Mouse (Mus musculus): ENCODE measurements around the gene Slc9a1. TPM values are rescaled to one million over a fixed set of nuclear protein-coding genes. Genes with fewer than 3 reads are reported as not detected.

Gene Slc9a1
- polyA plus RNA-seq, 1 experiment, result 49.5 TPM

DNA sequence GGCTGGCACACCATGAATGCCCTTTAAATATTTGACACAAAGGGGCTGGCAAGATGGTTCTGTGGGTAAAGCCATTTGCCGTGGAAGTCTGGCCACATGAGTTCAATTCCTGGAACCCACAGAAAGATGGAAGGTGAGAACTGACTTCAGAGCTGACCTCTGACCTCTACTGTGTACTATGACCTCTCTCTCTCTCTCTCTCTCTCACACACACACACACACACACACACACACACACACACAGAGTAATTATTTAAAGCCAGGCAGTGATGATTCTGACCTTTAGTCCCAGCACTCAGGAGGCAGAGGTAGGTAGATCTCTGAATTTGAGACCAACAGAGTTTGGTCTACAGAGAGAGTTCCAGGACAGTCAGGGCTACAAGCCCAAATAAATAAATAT lies 90.5 kb downstream of the Slc9a1 start:
- no peak overlapping the region for H3K4me3 ChIP-seq (replicated peaks; ENCODE audit: insufficient read depth, low read depth, low read length)
- H3K4me1 ChIP-seq (ENCODE audit: control insufficient read depth, insufficient read depth, low read length), result no peaks in the 10 kb centered on the region
- H3K27me3 ChIP-seq (ENCODE audit: control insufficient read depth, insufficient read depth, low read length), result no peaks in the 10 kb centered on the region
- WGBS, result 81% methylated on average over 1 of the region's 1 CpGs
- no peak overlapping the region for H3K27ac ChIP-seq (ENCODE audit: insufficient read depth, low read length)
- TF ChIP-seq POLR2A (IDR thresholded peaks at IDR 0.05; ENCODE audit: borderline replicate concordance, insufficient read depth, low read length) (no peak), CTCF (IDR thresholded peaks at IDR 0.05; ENCODE audit: borderline replicate concordance, insufficient read depth, low read depth, low read length) (no peak)
- no peak for DNase-seq

DNA sequence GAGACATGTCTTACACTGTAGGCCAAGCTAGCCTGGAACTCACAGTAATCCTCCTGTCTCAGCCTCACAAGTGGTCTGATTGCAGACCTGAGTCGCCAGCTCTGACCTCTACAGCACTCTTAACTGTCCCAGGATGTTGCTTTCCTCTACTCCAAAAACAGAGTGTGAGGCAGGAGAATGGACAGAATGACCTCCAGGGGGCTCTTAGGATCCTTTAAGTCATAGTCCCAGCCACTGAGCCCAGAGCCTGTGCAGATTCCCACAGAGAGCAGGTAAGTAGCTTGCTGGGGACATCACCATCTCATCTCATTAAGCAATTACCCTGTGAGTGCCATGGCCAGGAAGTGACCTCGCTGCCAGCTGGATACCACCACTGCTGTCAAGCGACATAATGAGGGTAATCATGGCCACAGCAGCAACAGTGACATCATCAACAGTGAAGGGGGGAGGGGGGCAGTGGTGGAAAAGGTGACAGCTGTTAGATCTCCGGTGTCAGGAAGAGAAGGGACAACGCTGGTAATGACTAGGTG lies 91.4 kb downstream of the Slc9a1 start:
- Histone ChIP-seq H3K27ac (ENCODE audit: insufficient read depth, low read length) (no peak overlapping the region), H3K4me3 (replicated peaks; ENCODE audit: insufficient read depth, low read depth, low read length) (no peak overlapping the region), H3K4me1 (ENCODE audit: control insufficient read depth, insufficient read depth, low read length) (no peaks in the 10 kb centered on the region), H3K27me3 (ENCODE audit: control insufficient read depth, insufficient read depth, low read length) (no peaks in the 10 kb centered on the region)
- no peak for DNase-seq
- TF ChIP-seq CTCF (IDR thresholded peaks at IDR 0.05; ENCODE audit: borderline replicate concordance, insufficient read depth, low read depth, low read length) (no peak), POLR2A (IDR thresholded peaks at IDR 0.05; ENCODE audit: borderline replicate concordance, insufficient read depth, low read length) (no peak)
- WGBS, result 52% methylated on average over 5 of the region's 5 CpGs

DNA sequence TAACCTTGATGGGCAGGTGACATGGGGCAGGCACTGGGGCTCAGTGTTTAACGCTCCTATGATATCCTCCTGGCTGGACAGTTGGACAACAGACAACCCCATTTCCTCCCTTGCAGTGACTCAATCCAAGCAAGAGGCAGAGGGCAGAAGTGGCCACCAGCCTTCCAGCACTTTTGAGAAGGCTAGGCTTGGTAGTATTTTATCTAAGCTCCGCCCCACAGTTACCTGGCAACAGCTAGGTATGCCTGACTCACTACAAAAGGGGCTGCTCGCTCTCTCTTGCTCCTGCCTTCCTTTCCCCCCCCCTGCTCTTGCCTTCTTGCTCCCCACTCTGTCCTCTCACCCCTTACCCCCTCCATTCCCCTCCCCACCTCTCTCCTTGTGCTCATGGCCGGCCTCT lies 91.9 kb downstream of the Slc9a1 start:
- Histone ChIP-seq H3K27ac (ENCODE audit: insufficient read depth, low read length) (no peak overlapping the region), H3K4me1 (ENCODE audit: control insufficient read depth, insufficient read depth, low read length) (no peaks in the 10 kb centered on the region), H3K4me3 (replicated peaks; ENCODE audit: insufficient read depth, low read depth, low read length) (no peak overlapping the region), H3K27me3 (ENCODE audit: control insufficient read depth, insufficient read depth, low read length) (no peaks in the 10 kb centered on the region)
- 70% methylated on average over 4 of the region's 4 CpGs for WGBS
- no peak for TF ChIP-seq POLR2A (IDR thresholded peaks at IDR 0.05; ENCODE audit: borderline replicate concordance, insufficient read depth, low read length)
- no peak for TF ChIP-seq CTCF (IDR thresholded peaks at IDR 0.05; ENCODE audit: borderline replicate concordance, insufficient read depth, low read depth, low read length)
- DNase-seq, result no peak

DNA sequence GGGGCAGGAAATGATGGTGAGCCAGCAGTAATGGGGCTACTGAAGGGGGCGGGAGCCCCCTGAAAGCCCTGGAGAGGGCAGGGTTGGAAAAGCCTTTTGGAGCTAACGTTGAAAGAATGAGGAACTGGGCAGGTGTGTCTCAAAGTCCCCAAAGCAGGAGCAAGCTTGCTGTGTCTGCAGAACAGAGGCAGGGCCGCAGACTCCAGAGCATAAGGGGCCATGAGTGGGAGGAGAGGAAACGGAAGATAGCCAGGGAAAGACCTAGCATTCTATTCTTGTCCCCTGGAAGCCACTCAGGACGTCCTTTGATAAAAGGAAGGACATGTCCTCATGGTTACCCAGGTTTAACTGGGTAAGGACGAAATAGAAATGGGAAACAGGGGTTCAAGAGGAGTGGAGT lies 93.7 kb downstream of the Slc9a1 start:
- TF ChIP-seq POLR2A (IDR thresholded peaks at IDR 0.05; ENCODE audit: borderline replicate concordance, insufficient read depth, low read length) (no peak), CTCF (IDR thresholded peaks at IDR 0.05; ENCODE audit: borderline replicate concordance, insufficient read depth, low read depth, low read length) (no peak)
- H3K27ac ChIP-seq (ENCODE audit: insufficient read depth, low read length), result no peak overlapping the region
- H3K4me1 ChIP-seq (ENCODE audit: control insufficient read depth, insufficient read depth, low read length), result no peaks in the 10 kb centered on the region
- no peak for DNase-seq
- no peak overlapping the region for H3K4me3 ChIP-seq (replicated peaks; ENCODE audit: insufficient read depth, low read depth, low read length)
- 68% methylated on average over 6 of the region's 6 CpGs for WGBS
- H3K27me3 ChIP-seq (ENCODE audit: control insufficient read depth, insufficient read depth, low read length), result no peaks in the 10 kb centered on the region

DNA sequence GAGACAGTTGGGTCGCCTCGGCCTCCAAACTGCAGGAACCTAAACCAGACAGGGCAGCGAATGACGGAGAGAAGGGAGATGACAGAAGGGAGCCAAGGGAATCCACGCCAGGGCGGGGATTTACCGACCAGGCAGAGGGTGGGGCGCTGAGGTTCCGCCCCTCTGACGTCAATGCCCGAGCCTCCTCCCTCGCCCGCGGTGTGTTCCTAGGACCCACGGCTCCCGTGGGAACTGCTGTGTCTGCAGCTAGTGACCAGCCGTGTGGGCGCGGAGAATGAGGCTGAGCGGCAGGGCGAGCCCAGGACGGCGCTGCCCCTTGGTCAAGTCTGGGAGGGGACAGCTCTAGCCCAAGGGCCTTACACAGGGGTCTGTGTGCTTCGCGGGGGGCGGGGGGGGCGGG lies 98.6 kb downstream of the Slc9a1 start:
- Histone ChIP-seq H3K27me3 (ENCODE audit: control insufficient read depth, insufficient read depth, low read length) (no peaks in the 10 kb centered on the region), H3K4me3 (replicated peaks; ENCODE audit: insufficient read depth, low read depth, low read length) (peak overlapping the region; percentile 69), H3K27ac (ENCODE audit: insufficient read depth, low read length) (no peak overlapping the region), H3K4me1 (ENCODE audit: control insufficient read depth, insufficient read depth, low read length) (no peaks in the 10 kb centered on the region)
- peak; percentile 85 to 86 for DNase-seq
- 1% methylated on average over 27 of the region's 27 CpGs for WGBS
- TF ChIP-seq CTCF (IDR thresholded peaks at IDR 0.05; ENCODE audit: borderline replicate concordance, insufficient read depth, low read depth, low read length) (no peak), POLR2A (IDR thresholded peaks at IDR 0.05; ENCODE audit: borderline replicate concordance, insufficient read depth, low read length) (peak; percentile 28; the same call in 1 of the 2 replicates)

DNA sequence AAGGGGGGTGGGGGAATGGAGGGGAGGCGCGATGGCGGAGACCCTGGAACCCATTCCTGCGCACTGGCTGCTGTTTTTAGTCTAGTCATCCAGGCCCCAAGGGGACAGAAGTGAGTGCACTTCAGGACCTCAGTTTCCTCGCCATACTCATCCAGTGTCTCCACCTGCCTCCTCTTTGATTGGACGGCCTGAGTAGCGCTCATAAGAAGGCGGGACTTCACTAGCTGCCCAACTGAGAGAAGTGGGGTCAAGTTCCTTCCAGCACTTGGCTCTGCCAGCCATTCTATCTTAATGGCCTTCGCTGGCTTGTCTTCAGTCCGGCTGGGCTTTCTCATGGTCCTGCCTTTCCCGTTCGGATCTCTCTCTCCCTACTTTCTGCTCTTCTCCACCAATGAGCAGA lies 99.6 kb downstream of the Slc9a1 start:
- TF ChIP-seq CTCF (IDR thresholded peaks at IDR 0.05; ENCODE audit: borderline replicate concordance, insufficient read depth, low read depth, low read length) (no peak), POLR2A (IDR thresholded peaks at IDR 0.05; ENCODE audit: borderline replicate concordance, insufficient read depth, low read length) (no peak)
- Histone ChIP-seq H3K27ac (ENCODE audit: insufficient read depth, low read length) (no peak overlapping the region), H3K27me3 (ENCODE audit: control insufficient read depth, insufficient read depth, low read length) (no peaks in the 10 kb centered on the region), H3K4me3 (replicated peaks; ENCODE audit: insufficient read depth, low read depth, low read length) (no peak overlapping the region), H3K4me1 (ENCODE audit: control insufficient read depth, insufficient read depth, low read length) (no peaks in the 10 kb centered on the region)
- no peak for DNase-seq
- WGBS, result 28% methylated on average over 12 of the region's 12 CpGs

DNA sequence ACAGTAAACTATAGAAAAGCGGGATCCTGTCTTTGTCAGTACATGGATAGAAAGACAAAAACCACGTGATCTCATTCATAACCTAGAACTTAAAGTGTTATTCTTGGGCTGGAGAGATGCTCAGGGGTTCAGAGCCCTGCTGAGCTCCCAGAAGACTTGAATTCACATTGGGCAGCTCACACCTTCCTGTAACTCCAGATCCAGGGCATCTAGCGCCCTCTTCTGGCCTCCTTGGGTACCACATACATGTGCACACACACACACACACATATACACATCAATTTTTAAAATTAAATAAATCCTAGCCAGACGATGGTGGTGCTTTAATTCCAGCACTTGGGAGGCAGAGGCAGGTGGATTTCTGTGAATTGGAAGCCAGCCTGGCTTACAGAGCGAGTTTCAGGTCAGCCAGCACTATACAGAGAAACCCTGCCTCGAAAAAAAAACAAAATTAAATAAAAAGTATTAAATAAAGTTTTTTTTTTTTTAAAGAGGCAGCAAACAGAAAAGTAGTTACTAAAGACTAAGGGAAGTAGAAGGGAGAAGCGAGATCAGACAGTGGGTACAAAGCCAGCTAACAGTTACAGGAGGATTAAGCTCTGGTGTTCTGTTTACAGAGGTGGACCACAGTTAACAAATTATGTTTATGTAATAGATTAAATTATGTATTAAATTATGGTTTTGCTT lies 101.8 kb downstream of the Slc9a1 start:
- TF ChIP-seq CTCF (IDR thresholded peaks at IDR 0.05; ENCODE audit: borderline replicate concordance, insufficient read depth, low read depth, low read length) (no peak), POLR2A (IDR thresholded peaks at IDR 0.05; ENCODE audit: borderline replicate concordance, insufficient read depth, low read length) (no peak)
- no peak for DNase-seq
- no peaks in the 10 kb centered on the region for H3K27me3 ChIP-seq (ENCODE audit: control insufficient read depth, insufficient read depth, low read length)
- no peak overlapping the region for H3K27ac ChIP-seq (ENCODE audit: insufficient read depth, low read length)
- H3K4me1 ChIP-seq (ENCODE audit: control insufficient read depth, insufficient read depth, low read length), result no peaks in the 10 kb centered on the region
- 80% methylated on average over 7 of the region's 7 CpGs for WGBS
- no peak overlapping the region for H3K4me3 ChIP-seq (replicated peaks; ENCODE audit: insufficient read depth, low read depth, low read length)

Other genes starting within 250 kb of the Slc9a1 start
- gene Wasf2, start 239.2 kb upstream of the Slc9a1 start, polyA plus RNA-seq (2012; rRNA removed), result 15.0 and 16.3 TPM in 2 replicates
- gene Cd164l2, start 157.6 kb upstream of the Slc9a1 start, polyA plus RNA-seq (2012; rRNA removed), result 7.4 and 10.9 TPM in 2 replicates
- 10.1 and 10.9 TPM in 2 replicates for gene Gpr3, start 157.2 kb upstream of the Slc9a1 start, polyA plus RNA-seq (2012; rRNA removed)
- gene Map3k6, start 128.9 kb upstream of the Slc9a1 start, polyA plus RNA-seq (2012; rRNA removed), result 4.0 and 4.7 TPM in 2 replicates
- gene Sytl1, start 106.6 kb upstream of the Slc9a1 start, polyA plus RNA-seq (2012; rRNA removed), result 0.59 and 0.60 TPM in 2 replicates
- 152 and 153 TPM in 2 replicates for gene Tmem222, start 91.9 kb upstream of the Slc9a1 start, polyA plus RNA-seq (2012; rRNA removed)
- gene Wdtc1, start 16.2 kb upstream of the Slc9a1 start, polyA plus RNA-seq (2012; rRNA removed), result 46.3 and 46.6 TPM in 2 replicates
- 0.21 and 0.26 TPM in 2 replicates for gene Tent5b, start 110.4 kb downstream of the Slc9a1 start, polyA plus RNA-seq (2012; rRNA removed)
- gene Trnp1, start 128.8 kb downstream of the Slc9a1 start, polyA plus RNA-seq (2012; rRNA removed), result 153 and 162 TPM in 2 replicates
- 0.10 TPM in 1 of 2 replicates, not detected in the other for gene Kdf1, start 149.3 kb downstream of the Slc9a1 start, polyA plus RNA-seq (2012; rRNA removed)
- gene Nudc, start 176.3 kb downstream of the Slc9a1 start, polyA plus RNA-seq (2012; rRNA removed), result 197 and 231 TPM in 2 replicates
- 2.1 and 2.6 TPM in 2 replicates for gene Nr0b2, start 183.7 kb downstream of the Slc9a1 start, polyA plus RNA-seq (2012; rRNA removed)
- 9.4 and 10.2 TPM in 2 replicates for gene Gpatch3, start 205.0 kb downstream of the Slc9a1 start, polyA plus RNA-seq (2012; rRNA removed)
- 23.6 and 23.9 TPM in 2 replicates for gene Gpn2, start 214.7 kb downstream of the Slc9a1 start, polyA plus RNA-seq (2012; rRNA removed)
- 4.2 and 4.8 TPM in 2 replicates for gene Sfn, start 232.5 kb downstream of the Slc9a1 start, polyA plus RNA-seq (2012; rRNA removed)